Mouse (Mus musculus): Measurements from ENCODE around the gene Nsun5.

Gene Nsun5

DNA sequence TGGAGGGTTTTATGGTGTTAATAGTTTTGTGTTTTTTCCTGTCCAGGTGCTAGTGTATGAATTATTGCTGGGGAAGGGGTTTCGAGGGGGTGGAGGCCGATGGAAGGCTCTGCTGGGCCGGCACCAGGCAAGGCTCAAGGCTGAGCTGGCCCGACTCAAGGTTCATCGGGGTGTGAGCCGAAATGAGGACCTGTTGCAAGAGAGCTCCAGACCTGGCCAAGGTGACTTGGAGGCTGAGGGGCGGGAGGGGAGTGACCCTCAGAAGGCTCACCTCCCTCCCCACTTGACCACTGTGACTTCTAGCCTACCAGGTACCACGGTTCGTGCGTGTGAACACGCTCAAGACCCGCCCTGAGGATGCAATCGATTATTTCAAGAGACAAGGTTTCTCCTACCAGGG, 1.4 kb downstream of the Nsun5 start:
- in situ Hi-C loops (cut with MboI; ENCODE audit: low sequenced_read_pairs) = no loop called here

DNA sequence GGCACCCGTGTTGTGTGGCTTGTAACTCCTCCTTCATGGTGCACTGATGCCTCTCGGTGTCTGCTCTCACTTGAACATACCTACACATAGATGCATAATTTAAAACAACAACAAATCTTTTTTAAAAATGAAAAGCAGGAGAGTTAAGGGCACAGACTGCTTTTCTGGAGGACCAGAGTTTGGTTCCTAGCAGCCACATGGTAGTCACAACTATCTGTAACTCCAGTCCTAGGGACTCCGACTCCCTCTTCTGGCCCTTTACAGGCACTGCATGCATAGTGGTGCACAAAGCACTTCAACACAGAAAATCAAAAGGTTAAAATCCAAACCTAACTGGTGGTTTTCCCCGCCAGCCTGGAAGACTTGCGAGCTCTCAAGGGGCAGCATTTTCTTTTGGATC, 3.8 kb downstream of the Nsun5 start:
- in situ Hi-C loops (cut with MboI; ENCODE audit: low sequenced_read_pairs) = no loop called here

DNA sequence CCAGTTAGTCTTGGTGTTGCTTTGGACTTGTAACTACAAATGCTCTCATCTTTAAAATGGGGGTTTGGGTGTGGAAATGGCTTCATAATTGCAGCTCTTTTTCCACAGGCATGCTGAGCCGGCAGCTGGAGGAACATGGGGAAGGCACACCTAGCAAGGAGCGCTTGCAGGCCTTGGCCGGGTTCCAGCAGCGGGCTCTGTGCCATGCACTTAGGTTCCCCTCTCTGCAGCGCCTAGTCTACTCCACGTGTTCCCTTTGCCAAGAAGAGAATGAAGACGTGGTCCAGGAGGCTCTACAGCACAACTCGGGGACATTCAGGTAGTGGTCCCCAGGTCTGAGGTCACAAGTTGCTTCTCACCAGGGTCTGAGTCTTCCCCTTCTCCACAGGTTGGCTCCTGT, 5.4 kb downstream of the Nsun5 start:
- in situ Hi-C loops (cut with MboI; ENCODE audit: low sequenced_read_pairs) = no loop called here

DNA sequence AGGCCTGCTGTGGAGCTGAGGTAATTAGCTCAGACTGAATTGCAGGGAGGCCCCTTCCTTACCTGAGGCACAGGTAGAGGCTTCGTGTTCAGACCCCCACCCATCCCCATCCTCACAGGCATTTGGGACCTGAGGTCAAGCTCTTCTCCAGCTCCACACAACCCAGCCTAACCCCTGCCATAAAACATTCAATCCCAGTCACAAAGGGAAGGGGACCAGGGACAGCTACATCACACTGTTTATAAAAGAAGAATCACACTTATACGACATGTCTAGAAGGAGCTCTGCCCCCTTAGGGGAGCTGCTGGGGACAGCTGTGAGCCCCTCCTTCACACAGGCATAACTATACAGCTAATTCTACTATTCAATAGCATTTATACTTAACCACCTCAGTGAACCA, 6.6 kb downstream of the Nsun5 start:
- in situ Hi-C loops (cut with MboI; ENCODE audit: low sequenced_read_pairs) = no loop called here

- in situ Hi-C loops (cut with MboI; ENCODE audit: low sequenced_read_pairs) = no loop called here
These were observed 10.9 kb downstream of the Nsun5 start for GRCm38 (mm10) chr5:135380681-135381080.

GRCm38 (mm10) chr5:135381356-135381925, 11.7 kb downstream of the Nsun5 start:
- in situ Hi-C loops (cut with MboI; ENCODE audit: low sequenced_read_pairs) = no loop called here

DNA sequence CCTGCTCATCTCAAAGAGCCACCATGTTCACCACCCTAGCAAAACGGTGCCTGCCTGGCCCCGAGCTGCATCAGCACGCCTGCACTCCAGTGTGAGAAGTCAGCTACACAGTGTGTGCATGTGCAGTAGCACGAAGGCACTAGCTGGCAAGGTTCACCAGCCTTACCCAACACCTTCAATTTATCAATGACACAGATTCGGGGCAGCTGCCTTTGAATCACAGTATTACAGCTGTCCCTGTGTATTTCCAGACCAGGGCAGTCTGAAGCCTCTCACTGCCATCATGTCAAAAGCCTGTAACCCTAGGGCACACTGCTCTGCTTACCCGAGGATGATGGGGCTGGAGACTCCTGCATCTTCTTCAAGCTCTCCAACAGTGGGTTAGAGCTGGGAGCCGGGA, 13.0 kb downstream of the Nsun5 start:
- in situ Hi-C loops (cut with MboI; ENCODE audit: low sequenced_read_pairs) = no loop called here

- in situ Hi-C loops (cut with MboI; ENCODE audit: low sequenced_read_pairs) = no loop called here
These were observed 14.0 kb downstream of the Nsun5 start for GRCm38 (mm10) chr5:135383771-135384170.

- in situ Hi-C loops (cut with MboI; ENCODE audit: low sequenced_read_pairs) = no loop called here
These were observed 24.5 kb downstream of the Nsun5 start, which contains the start of gene Pom121 for GRCm38 (mm10) chr5:135394004-135394823. Gene Pom121, minus strand, starts transcription at chr5:135394546.

GRCm38 (mm10) chr5:135395826-135396225, 26.1 kb downstream of the Nsun5 start:
- in situ Hi-C loops (cut with MboI; ENCODE audit: low sequenced_read_pairs) = no loop called here

DNA sequence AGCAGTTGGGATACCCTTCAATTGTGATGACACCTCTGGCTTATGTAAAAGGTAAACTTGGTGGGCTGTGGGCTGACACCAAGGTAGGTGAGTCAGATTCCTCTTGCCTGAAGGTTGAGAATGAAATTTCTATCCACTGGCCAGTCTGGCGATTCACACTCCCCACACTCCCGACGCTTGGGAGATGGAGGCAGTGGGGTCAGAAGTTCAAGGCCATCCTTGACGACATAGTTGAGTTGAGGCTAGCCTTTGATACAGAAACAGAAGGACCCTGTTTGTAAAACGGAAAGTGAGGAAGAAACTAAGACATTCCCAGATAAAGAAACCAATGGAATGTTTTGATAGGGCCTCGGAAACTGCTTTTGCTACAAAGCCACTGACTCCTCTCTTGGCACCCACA, 29.6 kb downstream of the Nsun5 start:
- in situ Hi-C loops (cut with MboI; ENCODE audit: low sequenced_read_pairs) = no loop called here

DNA sequence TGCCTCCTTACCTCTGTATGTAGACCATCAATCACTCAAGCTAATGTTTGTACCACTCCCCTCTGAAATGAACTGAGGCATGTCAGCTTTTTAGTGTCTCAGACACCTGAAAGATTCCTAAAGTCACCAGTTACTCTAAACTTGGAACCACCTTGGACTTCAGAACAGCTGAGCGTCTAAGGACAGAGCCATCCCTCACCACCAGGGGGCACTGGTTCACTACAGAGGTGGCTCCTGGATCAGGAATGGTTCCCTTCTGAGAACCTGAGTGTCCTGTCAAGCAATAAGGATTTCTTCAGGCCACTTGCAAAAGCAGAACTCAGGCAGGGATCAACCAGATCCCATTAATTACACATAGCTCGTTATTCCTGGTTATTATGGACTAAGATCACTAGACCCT, 30.5 kb downstream of the Nsun5 start:
- in situ Hi-C loops (cut with MboI; ENCODE audit: low sequenced_read_pairs) = loop anchor here (5.0 to 25.0 kb wide), 2 partner anchors 92 to 362 kb away; no protein-coding TSS in a partner anchor

DNA sequence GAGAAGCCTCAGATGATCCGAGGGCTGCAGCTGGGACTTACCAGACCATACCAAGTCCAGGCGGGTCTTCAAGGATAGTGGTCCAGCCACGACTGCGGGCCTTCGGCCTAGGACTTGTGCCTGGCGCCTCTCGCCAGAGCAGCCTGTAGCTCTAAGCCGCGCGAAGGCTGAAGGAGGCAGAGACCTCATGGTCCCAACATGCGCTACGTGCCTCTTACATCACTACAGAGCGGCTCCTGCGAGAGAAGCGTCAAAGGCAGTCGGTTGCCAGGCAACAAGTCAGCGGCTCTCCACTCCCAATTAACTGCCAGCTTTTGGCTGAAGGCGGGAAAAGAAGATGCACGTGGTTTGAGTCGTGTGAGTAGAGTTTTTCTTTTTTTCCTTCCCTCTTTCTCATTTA, 34.9 kb downstream of the Nsun5 start:
- in situ Hi-C loops (cut with MboI; ENCODE audit: low sequenced_read_pairs) = loop anchor here (5.0 to 25.0 kb wide), 2 partner anchors 88 to 358 kb away; no protein-coding TSS in a partner anchor

DNA sequence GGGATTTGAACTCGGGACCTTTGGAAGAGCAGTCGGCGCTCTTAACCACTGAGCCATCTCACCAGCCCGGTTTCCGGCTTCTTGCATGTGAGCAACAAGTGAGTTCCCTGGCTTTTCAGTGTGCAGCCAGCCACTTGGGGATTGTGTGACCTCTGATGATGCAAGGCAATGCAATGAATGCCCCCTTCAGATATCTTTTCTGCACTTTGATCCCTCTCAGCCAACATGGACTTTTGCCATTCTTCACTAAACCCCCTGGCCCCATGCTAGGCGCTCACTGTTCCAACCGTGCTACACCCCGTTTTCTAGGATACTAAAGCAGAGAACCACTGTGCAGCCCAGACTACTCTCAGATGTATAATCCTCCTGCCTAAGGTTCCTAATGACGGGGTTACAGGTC, 35.7 kb downstream of the Nsun5 start:
- in situ Hi-C loops (cut with MboI; ENCODE audit: low sequenced_read_pairs) = loop anchor here (25.0 kb wide), 1 partner anchor 357 kb away; no protein-coding TSS in a partner anchor

DNA sequence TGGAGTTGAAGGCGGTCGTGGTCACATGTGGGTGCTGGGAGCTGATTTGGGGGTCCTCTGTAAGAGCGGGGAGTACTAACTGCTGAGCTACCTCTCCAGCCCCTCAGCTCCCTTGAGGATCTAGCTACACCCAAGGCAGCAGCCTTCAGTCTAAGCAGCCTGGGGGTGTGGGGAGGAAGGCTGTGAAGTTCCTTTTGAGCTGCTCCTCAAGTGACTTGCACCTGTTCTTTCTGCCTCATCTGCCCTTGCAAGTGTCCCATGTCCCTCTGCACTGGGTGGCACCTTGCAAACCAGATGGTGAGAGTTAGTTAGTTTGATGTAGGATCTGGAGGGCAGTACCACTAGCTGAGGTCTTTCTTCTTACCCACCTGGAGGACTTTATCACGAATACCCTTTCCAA, 38.4 kb downstream of the Nsun5 start:
- in situ Hi-C loops (cut with MboI; ENCODE audit: low sequenced_read_pairs) = loop anchor here (25.0 kb wide), 1 partner anchor 354 kb away; no protein-coding TSS in a partner anchor

DNA sequence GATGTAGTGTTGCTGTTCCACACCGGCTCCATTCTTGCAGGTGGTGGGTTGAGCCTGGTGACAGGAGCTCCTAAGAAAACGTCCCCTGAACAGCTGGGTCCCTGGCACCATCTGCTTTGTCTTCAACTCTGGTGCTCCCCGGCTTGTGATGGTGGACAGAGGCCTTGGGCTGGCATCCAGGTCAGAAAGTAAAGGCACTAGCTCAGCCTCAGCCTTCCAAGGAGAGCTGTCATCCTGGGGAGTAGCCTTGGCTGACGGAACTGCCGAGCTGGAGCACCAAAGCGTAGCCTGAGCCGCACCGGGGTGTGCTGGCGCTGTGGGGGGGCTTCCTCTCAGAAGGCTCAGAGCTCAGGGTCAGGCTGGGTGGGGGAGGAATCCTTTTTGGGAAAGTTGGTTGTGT, 40.5 kb downstream of the Nsun5 start:
- in situ Hi-C loops (cut with MboI; ENCODE audit: low sequenced_read_pairs) = loop anchor here (25.0 kb wide), 1 partner anchor 352 kb away; no protein-coding TSS in a partner anchor

All from CH12F3 (cell line).